Mouse (Mus musculus) CH12.LX (cell line): ENCODE measurements around the gene Alg12.
A peak's percentile ranks its signal among the peaks of the same experiment; 100 is the strongest.

ENCODE experiments used
- E2F4 ChIP-seq: IDR thresholded peaks from 2 replicates; pipeline ENCODE4 v1.6.1; 2011; ENCODE audit warnings: low read depth, low read length, improper control_type of control experiment; ENCODE audit not compliant: insufficient replicate concordance
- GABPA ChIP-seq: IDR thresholded peaks from 2 replicates; pipeline ENCODE4 v1.6.1; 2012; ENCODE audit warnings: low read depth, low read length, improper control_type of control experiment, inconsistent platforms; ENCODE audit not compliant: insufficient replicate concordance
- POLR2A ChIP-seq: IDR thresholded peaks from 2 replicates; pipeline ENCODE4 v1.6.1; 2011; ENCODE audit warnings: low read depth, mild to moderate bottlenecking, improper control_type of control experiment, low read length
- POLR2AphosphoS2 ChIP-seq: IDR thresholded peaks from 2 replicates; pipeline ENCODE4 v1.6.1; 2011; ENCODE audit warnings: low read depth, low read length, improper control_type of control experiment

DNA sequence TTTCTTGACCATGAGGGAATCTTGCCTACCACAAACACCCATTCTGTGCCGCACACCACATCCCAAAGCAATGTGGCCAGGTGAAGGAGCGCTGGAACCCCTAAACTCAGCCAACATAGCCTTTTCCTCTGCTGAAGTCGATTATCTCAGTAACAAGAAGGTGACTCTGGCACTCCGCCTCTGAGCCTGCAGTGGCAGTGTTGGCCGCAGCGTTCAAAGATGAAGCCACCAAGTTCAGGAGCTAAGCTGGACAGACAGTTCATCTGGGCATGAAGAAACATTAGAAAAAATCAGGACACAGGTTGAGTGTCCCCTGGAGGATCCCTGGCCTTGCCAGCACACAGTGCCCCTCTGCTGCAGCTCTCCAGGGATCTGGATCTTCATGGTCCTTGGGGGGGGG, 8.3 kb upstream of the Alg12 start:
- TF ChIP-seq GABPA, result no peak
- no peak for TF ChIP-seq POLR2A
- no peak for TF ChIP-seq E2F4
- TF ChIP-seq POLR2AphosphoS2, result 0 out of 2 replicates have a peak, but pooled peaks have one; percentile 23
